Comparison of ENCODE assay signal across 8 mouse cellular contexts in genomic region chr13:102644789-102645551, GRCm38 (mm10). TPM values are rescaled to one million over a fixed set of nuclear protein-coding genes. Genes with fewer than 3 reads are reported as not detected.
DNase-seq lines count a peak whose midpoint lies in the region; ATAC-seq and TF ChIP-seq lines count a peak whose summit lies in the region.

No protein-coding gene starts in this region.

- H3K27ac ChIP-seq in embryonic facial prominence, embryonic 13.5 days, result no peak overlapping the region
- H3K27ac ChIP-seq in heart, embryonic 11.5 days (ENCODE audit: low read depth, low read length), result no peak overlapping the region
- no peak overlapping the region for H3K27ac ChIP-seq in limb, embryonic 11.5 days (replicated peaks; ENCODE audit: low read depth, low read length)
- H3K27ac ChIP-seq in midbrain, embryonic 12.5 days (replicated peaks), result no peak overlapping the region
- H3K27ac ChIP-seq in spleen, adult 2 months (ENCODE audit: insufficient read depth, low read length), result no peak overlapping the region

- no peak overlapping the region for H3K9ac ChIP-seq in embryonic facial prominence, embryonic 13.5 days
- H3K9ac ChIP-seq in heart, embryonic 11.5 days (ENCODE audit: low read depth, low read length), result no peak overlapping the region
- H3K9ac ChIP-seq in limb, embryonic 11.5 days (ENCODE audit: low read length), result no peak overlapping the region
- H3K9ac ChIP-seq in midbrain, embryonic 12.5 days (replicated peaks), result no peak overlapping the region

- peak; percentile 62; the same call in 1 of the 2 replicates for ATAC-seq in embryonic facial prominence, embryonic 13.5 days (ENCODE audit: insufficient number of reproducible peaks, insufficient read depth, low FRiP score, low TSS enrichment, low read depth)
- ATAC-seq in heart, embryonic 11.5 days (replicated peaks; ENCODE audit: insufficient number of reproducible peaks, low FRiP score, low TSS enrichment), result no peak
- ATAC-seq in limb, embryonic 11.5 days (ENCODE audit: insufficient number of reproducible peaks, low FRiP score, low TSS enrichment, low read depth), result 0 out of 2 replicates have a peak, but pooled peaks have one; percentile 67
- ATAC-seq in midbrain, embryonic 12.5 days (ENCODE audit: low FRiP score, low read depth), result peak; percentile 74

- no peaks in the 10 kb centered on the region for H3K27me3 ChIP-seq in embryonic facial prominence, embryonic 13.5 days
- H3K27me3 ChIP-seq in heart, embryonic 11.5 days (ENCODE audit: control insufficient read depth, insufficient read depth, low read length), result no peaks in the 10 kb centered on the region
- peaks cover 2% of the 10 kb centered on the region; the same call in 1 of the 2 replicates for H3K27me3 ChIP-seq in limb, embryonic 11.5 days (ENCODE audit: control insufficient read depth, insufficient read depth, low read length)
- peaks cover 27% of the 10 kb centered on the region for H3K27me3 ChIP-seq in midbrain, embryonic 12.5 days
- H3K27me3 ChIP-seq in spleen, adult 2 months (ENCODE audit: control insufficient read depth, insufficient read depth, low read length), result no peaks in the 10 kb centered on the region

- 22% methylated on average over 17 of the region's 17 CpGs for WGBS in embryonic facial prominence, embryonic 13.5 days
- 30% methylated on average over 17 of the region's 17 CpGs for WGBS in heart, embryonic 11.5 days (ENCODE audit: insufficient replicate concordance)
- 27% methylated on average over 17 of the region's 17 CpGs for WGBS in limb, embryonic 11.5 days
- 24% methylated on average over 17 of the region's 17 CpGs for WGBS in midbrain, embryonic 12.5 days
- 24% methylated on average over 17 of the region's 17 CpGs for WGBS in spleen, adult 2 months

- peak; percentile 71 for DNase-seq in A20 (ENCODE audit: low read depth, low spot score)
- peak; percentile 49 for DNase-seq in adrenal gland, postnatal 25 days
- peak; percentile 84 for DNase-seq in kidney, adult 9 months
- DNase-seq in limb, embryonic 11.5 days (ENCODE audit: low spot score), result peak; percentile 83
- DNase-seq in spleen, adult 2 months (ENCODE audit: low read depth in 1 of 2, low spot score in 2 of 2), result peak in 1 of 2 experiments; percentile 32

- H3K4me1 ChIP-seq in embryonic facial prominence, embryonic 13.5 days, result peaks cover 21% of the 10 kb centered on the region
- 0 out of 2 replicates have a peak, but pooled peaks cover 4% of the 10 kb centered on the region for H3K4me1 ChIP-seq in heart, embryonic 11.5 days (ENCODE audit: control insufficient read depth, insufficient read depth, low read length)
- H3K4me1 ChIP-seq in limb, embryonic 11.5 days (ENCODE audit: control insufficient read depth, insufficient read depth, low read length), result peaks cover 4% of the 10 kb centered on the region; the same call in 1 of the 2 replicates
- H3K4me1 ChIP-seq in midbrain, embryonic 12.5 days, result peaks cover 8% of the 10 kb centered on the region; the same call in 1 of the 2 replicates
- no peaks in the 10 kb centered on the region; the same call in 1 of the 2 replicates for H3K4me1 ChIP-seq in spleen, adult 2 months (ENCODE audit: control insufficient read depth, insufficient read depth, insufficient read length)

- peak overlapping the region; percentile 30 for H3K4me2 ChIP-seq in embryonic facial prominence, embryonic 13.5 days
- peak overlapping the region; percentile 57 for H3K4me2 ChIP-seq in heart, embryonic 11.5 days
- H3K4me2 ChIP-seq in limb, embryonic 11.5 days (ENCODE audit: low read depth, severe bottlenecking), result no peak overlapping the region
- H3K4me2 ChIP-seq in midbrain, embryonic 12.5 days (replicated peaks), result peak overlapping the region; percentile 35

- no peaks in the 10 kb centered on the region for H3K36me3 ChIP-seq in embryonic facial prominence, embryonic 13.5 days
- H3K36me3 ChIP-seq in heart, embryonic 11.5 days (ENCODE audit: control insufficient read depth, insufficient read depth, low read length), result no peaks in the 10 kb centered on the region
- H3K36me3 ChIP-seq in limb, embryonic 11.5 days (ENCODE audit: control insufficient read depth, insufficient read depth, low read length), result no peaks in the 10 kb centered on the region
- H3K36me3 ChIP-seq in midbrain, embryonic 12.5 days, result no peaks in the 10 kb centered on the region
- no peaks in the 10 kb centered on the region for H3K36me3 ChIP-seq in spleen, adult 2 months (ENCODE audit: control insufficient read depth, insufficient read depth, low read length)

- no peak overlapping the region for H3K4me3 ChIP-seq in embryonic facial prominence, embryonic 13.5 days
- H3K4me3 ChIP-seq in heart, embryonic 11.5 days (ENCODE audit: low read depth, low read length), result peak overlapping the region; percentile 29; the same call in 1 of the 2 replicates
- no peak overlapping the region for H3K4me3 ChIP-seq in limb, embryonic 11.5 days (ENCODE audit: low read depth, low read length)
- H3K4me3 ChIP-seq in midbrain, embryonic 12.5 days, result no peak overlapping the region
- H3K4me3 ChIP-seq in spleen, adult 2 months (ENCODE audit: extremely low read depth, insufficient read depth, insufficient read length), result no peak overlapping the region

- TF ChIP-seq POLR2A in spleen, adult 2 months (IDR thresholded peaks at IDR 0.05; ENCODE audit: low read depth, low read length), result no peak

- peak; percentile 40; the same call in 1 of the 2 replicates for TF ChIP-seq CTCF in spleen, adult 2 months (IDR thresholded peaks at IDR 0.05; ENCODE audit: extremely low read depth, insufficient read depth, insufficient read length, insufficient replicate concordance)

- H3K9me3 ChIP-seq in embryonic facial prominence, embryonic 13.5 days, result no peaks in the 10 kb centered on the region
- H3K9me3 ChIP-seq in heart, embryonic 11.5 days (replicated peaks; ENCODE audit: control insufficient read depth, low read length), result no peaks in the 10 kb centered on the region
- H3K9me3 ChIP-seq in limb, embryonic 11.5 days (ENCODE audit: control insufficient read depth, low read length), result no peaks in the 10 kb centered on the region
- no peaks in the 10 kb centered on the region for H3K9me3 ChIP-seq in midbrain, embryonic 12.5 days

RNA-seq across cellular contexts. Expression of gene Cd180, which starts 48.4 kb away (rescaled TPM):
- 0.95 and 1.6 TPM in 2 replicates for total RNA-seq in adrenal gland, postnatal 25 days (2021)
- 0.55 and 0.91 TPM in 2 replicates for polyA plus RNA-seq in embryonic facial prominence, embryonic 13.5 days (2015; fragmentation: Nextera tagmentation; extraction: Ambion mirVana)
- polyA plus RNA-seq in heart, embryonic 11.5 days (2014; fragmentation: Nextera tagmentation; extraction: Ambion mirVana), result 0.39 and 0.49 TPM in 2 replicates
- polyA plus RNA-seq in limb, embryonic 11.5 days (2014; fragmentation: Nextera tagmentation; extraction: Ambion mirVana), result 0.33 and 0.38 TPM in 2 replicates
- 0.20 and 0.51 TPM in 2 replicates for polyA plus RNA-seq in midbrain, embryonic 12.5 days (2016; fragmentation: Nextera tagmentation; extraction: Ambion mirVana)
- polyA plus RNA-seq in spleen, adult 2 months (2012; rRNA removed), result 25.0 and 31.6 TPM in 2 replicates

Comparison
In these comparisons a context has a peak if more than half of its experiments do, and no peak if none do; other contexts are left out.
1. RNA of gene Cd180, which starts 48.4 kb away (polyA plus RNA-seq): 25.0 to 31.6 TPM in spleen, adult 2 months; 0.55 to 0.91 TPM in embryonic facial prominence, embryonic 13.5 days, 0.20 to 0.51 TPM in midbrain, embryonic 12.5 days, 0.39 to 0.49 TPM in heart, embryonic 11.5 days and 0.33 to 0.38 TPM in limb, embryonic 11.5 days; every median in the first group is over 10 times any median in the second.